Mouse (Mus musculus) CH12.LX (cell line): ENCODE measurements around the gene Fxyd3. TPM values are rescaled to one million over a fixed set of nuclear protein-coding genes. Genes with fewer than 3 reads are reported as not detected.
A peak's percentile ranks its signal among the peaks of the same experiment; 100 is the strongest.

Experiments
- DNase-seq: peaks from one replicate; pipeline ENCODE4 v3.0.0-alpha.2; 2013; ENCODE audit errors: extremely low read depth
- H3K27ac ChIP-seq: 2 replicates; pipeline ENCODE4 v1.5.1; 2012; ENCODE audit warnings: low read depth, mild to moderate bottlenecking, control low read depth, moderate library complexity; ENCODE audit not compliant: insufficient read depth
- H3K27me3 ChIP-seq: replicated peaks from 2 replicates; pipeline ENCODE3; 2012; ENCODE audit warnings: inconsistent platforms
- H3K36me3 ChIP-seq, 2 experiments: replicated peaks in 1 of 2; 2 replicates each; pipeline versions ENCODE3 to v1.6.1; 2012; ENCODE audit warnings: inconsistent platforms in 1 of 2, low read length in 1 of 2, mild to moderate bottlenecking in 1 of 2, mixed read lengths in 1 of 2, moderate library complexity in 1 of 2; ENCODE audit not compliant: control insufficient read depth in 1 of 2, insufficient read depth in 1 of 2
- H3K4me1 ChIP-seq, 2 experiments: 2 replicates each; pipeline ENCODE4 v1.6.1; 2012; ENCODE audit warnings: inconsistent platforms in 1 of 2, moderate library complexity in 1 of 2; ENCODE audit not compliant: insufficient read depth in 2 of 2, control insufficient read depth in 1 of 2
- H3K4me2 ChIP-seq: 2 replicates; pipeline ENCODE4 v1.6.1; 2012; ENCODE audit warnings: low read depth, mild to moderate bottlenecking, control low read depth; ENCODE audit not compliant: poor library complexity, insufficient read depth, severe bottlenecking
- H3K4me3 ChIP-seq, 3 experiments: fragments of 150-350 bp in 1 of 3; sonication (generic) in 1 of 3; replicated peaks in 1 of 3; 2 replicates each; pipeline versions ENCODE3 to v1.5.1; 2011 to 2012; ENCODE audit warnings: low read depth in 2 of 3, low read length in 2 of 3, mild to moderate bottlenecking in 2 of 3, moderate library complexity in 2 of 3, control low read depth in 1 of 3, improper control_type of control experiment in 1 of 3, inconsistent platforms in 1 of 3, mixed read lengths in 1 of 3; ENCODE audit not compliant: poor library complexity in 1 of 3
- H3K79me2 ChIP-seq: replicated peaks from 2 replicates; pipeline ENCODE4 v1.6.1; 2012; ENCODE audit warnings: mild to moderate bottlenecking, moderate library complexity; ENCODE audit not compliant: control insufficient read depth, poor library complexity, insufficient read depth, severe bottlenecking; ENCODE audit errors: extremely low read depth
- H3K9ac ChIP-seq: 2 replicates; pipeline ENCODE4 v1.6.1; 2012; ENCODE audit warnings: low read depth, mild to moderate bottlenecking, control low read depth, moderate library complexity; ENCODE audit not compliant: insufficient read depth
- H3K9me3 ChIP-seq: replicated peaks from 2 replicates; pipeline ENCODE3; 2012; ENCODE audit warnings: low read length, inconsistent platforms, mixed read lengths
- CTCF ChIP-seq, 2 experiments: IDR thresholded peaks in 1 of 2; conservative IDR thresholded peaks in 1 of 2; 2 replicates each; pipeline ENCODE4 v1.5.1; 2011 to 2012; ENCODE audit warnings: low read depth in 2 of 2, low read length in 2 of 2, improper control_type of control experiment in 1 of 2, inconsistent platforms in 1 of 2, mild to moderate bottlenecking in 1 of 2, moderate library complexity in 1 of 2
- ELF1 ChIP-seq: IDR thresholded peaks from 2 replicates; pipeline ENCODE4 v1.6.1; 2014; ENCODE audit warnings: low read depth, mild to moderate bottlenecking, inconsistent platforms, low read length, improper control_type of control experiment
- ETS1 ChIP-seq: conservative IDR thresholded peaks from 2 replicates; pipeline ENCODE4 v1.6.1; 2012; ENCODE audit warnings: low read depth, mild to moderate bottlenecking, inconsistent platforms, low read length, improper control_type of control experiment, moderate library complexity
- IRF4 ChIP-seq: IDR thresholded peaks from 2 replicates; pipeline ENCODE4 v1.6.1; 2014; ENCODE audit warnings: low read depth, mild to moderate bottlenecking, inconsistent platforms, low read length, improper control_type of control experiment
- JUND ChIP-seq: conservative IDR thresholded peaks from 2 replicates; pipeline ENCODE4 v1.6.1; 2011; ENCODE audit warnings: low read depth, low read length, improper control_type of control experiment
- MAZ ChIP-seq: IDR thresholded peaks from 2 replicates; pipeline ENCODE4 v1.6.1; 2012; ENCODE audit warnings: low read depth, mild to moderate bottlenecking, inconsistent platforms, low read length, improper control_type of control experiment, moderate library complexity
- MXI1 ChIP-seq: IDR thresholded peaks from 2 replicates; pipeline ENCODE4 v1.6.1; 2011; ENCODE audit warnings: mild to moderate bottlenecking, low read depth, low read length, improper control_type of control experiment
- POLR2AphosphoS2 ChIP-seq: IDR thresholded peaks from 2 replicates; pipeline ENCODE4 v1.6.1; 2011; ENCODE audit warnings: low read depth, low read length, improper control_type of control experiment
- SIN3A ChIP-seq: IDR thresholded peaks from 2 replicates; pipeline ENCODE4 v1.6.1; 2012; ENCODE audit warnings: low read length, improper control_type of control experiment, inconsistent platforms
- UBTF ChIP-seq: IDR thresholded peaks from 2 replicates; pipeline ENCODE4 v1.6.1; 2012; ENCODE audit warnings: low read depth, mild to moderate bottlenecking, inconsistent platforms, low read length, improper control_type of control experiment, moderate library complexity
- USF1 ChIP-seq: IDR thresholded peaks from 2 replicates; pipeline ENCODE4 v1.6.1; 2014; ENCODE audit warnings: low read depth, mild to moderate bottlenecking, inconsistent platforms, low read length, improper control_type of control experiment
- USF2 ChIP-seq: conservative IDR thresholded peaks from 2 replicates; pipeline ENCODE4 v1.6.1; 2011; ENCODE audit warnings: low read depth, low read length, improper control_type of control experiment
- ZC3H11A ChIP-seq: IDR thresholded peaks from 2 replicates; pipeline ENCODE4 v1.6.1; 2012; ENCODE audit warnings: low read depth, mild to moderate bottlenecking, inconsistent platforms, low read length, improper control_type of control experiment
- ZKSCAN1 ChIP-seq: IDR thresholded peaks from 2 replicates; pipeline ENCODE4 v1.6.1; 2012; ENCODE audit warnings: low read depth, inconsistent platforms, low read length, improper control_type of control experiment, borderline replicate concordance
- dilution Hi-C: fragments of 300-500 bp; cut with MboI; formaldehyde crosslinking; loops from 2 replicates; pipeline ENCODE4 v1.14.3; 2020; ENCODE audit warnings: low sequenced_read_pairs; ENCODE audit not compliant: extremely low pct_unique_long_range_greater_than_20kb, extremely low pct_ligation_motif_present
- in situ Hi-C: fragments of 300-500 bp; cut with MboI; formaldehyde crosslinking; loops from 3 replicates; pipeline ENCODE4 v1.14.3; 2019; ENCODE audit warnings: low sequenced_read_pairs, low pct_ligation_motif_present, low pct_unique_long_range_greater_than_20kb, mixed read lengths
- polyA plus RNA-seq: library from polyadenylated mRNA; unstranded; fragments of >175 nt; gene quantifications from 2 replicates; pipeline ENCODE4 v1.2.1, GENCODE M21; 2012; ENCODE audit warnings: low read depth; ENCODE audit not compliant: insufficient read length
- total RNA-seq, 2 experiments: library from RNA; depleted of rRNA; stranded (reverse); fragments of 300-350 nt in 1 of 2; fragments of >200 nt in 1 of 2; gene quantifications; 2 replicates each; pipeline ENCODE4 v1.2.3; 2012 to 2014

The Fxyd3 gene
- total and polyA plus RNA-seq, 3 experiments, result not detected

- no peak overlapping the region for H3K4me3 ChIP-seq
- no peaks in the 10 kb centered on the region for H3K27me3 ChIP-seq
- no peak overlapping the region for H3K4me2 ChIP-seq
- no peak overlapping the region for H3K9ac ChIP-seq
- no peaks in the 10 kb centered on the region for H3K79me2 ChIP-seq
- TF ChIP-seq MAZ (no peak), ELF1 (no peak), ZKSCAN1 (no peak), UBTF (no peak), CTCF (conservative IDR thresholded peaks at IDR 0.05 in 1 of 2, IDR thresholded peaks at IDR 0.05 in 1 of 2; ENCODE audit: low read depth in 2 of 2, low read length in 2 of 2) (no peak), USF1 (no peak), USF2 (no peak), IRF4 (no peak), ZC3H11A (no peak), POLR2AphosphoS2 (no peak), JUND (no peak), SIN3A (no peak), MXI1 (no peak), ETS1 (no peak)
- in situ Hi-C loops, result no loop called here
- H3K36me3 ChIP-seq, result peaks cover 0 to 15% of the 10 kb centered on the region in 2 experiments
- peak; percentile 29 for DNase-seq
- H3K27ac ChIP-seq, result no peak overlapping the region
- dilution Hi-C loops, result no loop called here
- H3K9me3 ChIP-seq, result no peaks in the 10 kb centered on the region
- peaks cover 4 to 10% of the 10 kb centered on the region in 2 experiments for H3K4me1 ChIP-seq
These were observed 47.9 kb downstream of the Fxyd3 start for GRCm38 (mm10) chr7:31028609-31029008.

Other genes starting within 250 kb of the Fxyd3 start
- gene Ffar3, start 220.5 kb downstream of the Fxyd3 start, total RNA-seq (2012; rRNA removed), result not detected in 2 replicates
- gene Ffar3, start 220.5 kb downstream of the Fxyd3 start, total RNA-seq (2014; rRNA removed), result not detected in 2 replicates
- gene Ffar3, start 220.5 kb downstream of the Fxyd3 start, polyA plus RNA-seq, result not detected in 2 replicates
- 0.34 and 0.42 TPM in 2 replicates for gene Ffar1, start 215.1 kb downstream of the Fxyd3 start, total RNA-seq (2012; rRNA removed)
- gene Ffar1, start 215.1 kb downstream of the Fxyd3 start, total RNA-seq (2014; rRNA removed), result 1.2 and 1.4 TPM in 2 replicates
- 14.3 and 17.2 TPM in 2 replicates for gene Ffar1, start 215.1 kb downstream of the Fxyd3 start, polyA plus RNA-seq
- 41.7 and 42.3 TPM in 2 replicates for gene Cd22, start 196.4 kb downstream of the Fxyd3 start, total RNA-seq (2012; rRNA removed)
- 81.5 and 90.6 TPM in 2 replicates for gene Cd22, start 196.4 kb downstream of the Fxyd3 start, total RNA-seq (2014; rRNA removed)
- 180 and 190 TPM in 2 replicates for gene Cd22, start 196.4 kb downstream of the Fxyd3 start, polyA plus RNA-seq
- gene Mag, start 161.8 kb downstream of the Fxyd3 start, total RNA-seq (2012; rRNA removed), result 0.04 TPM in 1 of 2 replicates, not detected in the other
- gene Mag, start 161.8 kb downstream of the Fxyd3 start, total RNA-seq (2014; rRNA removed), result not detected in 2 replicates
- gene Mag, start 161.8 kb downstream of the Fxyd3 start, polyA plus RNA-seq, result not detected in 2 replicates
- not detected in 2 replicates for gene Hamp2, start 152.0 kb downstream of the Fxyd3 start, total RNA-seq (2012; rRNA removed)
- not detected in 2 replicates for gene Hamp2, start 152.0 kb downstream of the Fxyd3 start, total RNA-seq (2014; rRNA removed)
- gene Hamp2, start 152.0 kb downstream of the Fxyd3 start, polyA plus RNA-seq, result not detected in 2 replicates
- not detected in 2 replicates for gene Hamp, start 132.7 kb downstream of the Fxyd3 start, total RNA-seq (2012; rRNA removed)
- not detected in 2 replicates for gene Hamp, start 132.7 kb downstream of the Fxyd3 start, total RNA-seq (2014; rRNA removed)
- not detected in 2 replicates for gene Hamp, start 132.7 kb downstream of the Fxyd3 start, polyA plus RNA-seq
- gene Usf2, start 119.9 kb downstream of the Fxyd3 start, total RNA-seq (2012; rRNA removed), result 42.0 and 47.9 TPM in 2 replicates
- gene Usf2, start 119.9 kb downstream of the Fxyd3 start, total RNA-seq (2014; rRNA removed), result 47.0 and 57.2 TPM in 2 replicates
- gene Usf2, start 119.9 kb downstream of the Fxyd3 start, polyA plus RNA-seq, result 102 and 103 TPM in 2 replicates
- gene Lsr, start 103.2 kb downstream of the Fxyd3 start, total RNA-seq (2012; rRNA removed), result 0.08 and 0.13 TPM in 2 replicates
- gene Lsr, start 103.2 kb downstream of the Fxyd3 start, total RNA-seq (2014; rRNA removed), result 0.12 TPM in 1 of 2 replicates, not detected in the other
- gene Lsr, start 103.2 kb downstream of the Fxyd3 start, polyA plus RNA-seq, result not detected in 2 replicates
- gene Fam187b, start 102.9 kb downstream of the Fxyd3 start, total RNA-seq (2012; rRNA removed), result not detected in 2 replicates
- not detected in 2 replicates for gene Fam187b, start 102.9 kb downstream of the Fxyd3 start, total RNA-seq (2014; rRNA removed)
- gene Fam187b, start 102.9 kb downstream of the Fxyd3 start, polyA plus RNA-seq, result not detected in 2 replicates
- 71.6 and 73.2 TPM in 2 replicates for gene Fxyd5, start 34.2 kb downstream of the Fxyd3 start, total RNA-seq (2012; rRNA removed)
- 38.3 and 43.8 TPM in 2 replicates for gene Fxyd5, start 34.2 kb downstream of the Fxyd3 start, total RNA-seq (2014; rRNA removed)
- 96.8 and 124 TPM in 2 replicates for gene Fxyd5, start 34.2 kb downstream of the Fxyd3 start, polyA plus RNA-seq
- not detected in 2 replicates for gene Fxyd7, start 25.2 kb downstream of the Fxyd3 start, total RNA-seq (2012; rRNA removed)
- not detected in 2 replicates for gene Fxyd7, start 25.2 kb downstream of the Fxyd3 start, total RNA-seq (2014; rRNA removed)
- gene Fxyd7, start 25.2 kb downstream of the Fxyd3 start, polyA plus RNA-seq, result not detected in 2 replicates
- not detected in 2 replicates for gene Fxyd1, start 19.5 kb downstream of the Fxyd3 start, total RNA-seq (2012; rRNA removed)
- not detected in 2 replicates for gene Fxyd1, start 19.5 kb downstream of the Fxyd3 start, total RNA-seq (2014; rRNA removed)
- gene Fxyd1, start 19.5 kb downstream of the Fxyd3 start, polyA plus RNA-seq, result not detected in 2 replicates
- not detected in 2 replicates for gene Lgi4, start 17.4 kb downstream of the Fxyd3 start, total RNA-seq (2012; rRNA removed)
- not detected in 2 replicates for gene Lgi4, start 17.4 kb downstream of the Fxyd3 start, total RNA-seq (2014; rRNA removed)
- gene Lgi4, start 17.4 kb downstream of the Fxyd3 start, polyA plus RNA-seq, result not detected in 2 replicates
- gene Hpn, start 38.6 kb upstream of the Fxyd3 start, total RNA-seq (2012; rRNA removed), result 1.7 and 3.0 TPM in 2 replicates
- 8.7 and 11.2 TPM in 2 replicates for gene Hpn, start 38.6 kb upstream of the Fxyd3 start, total RNA-seq (2014; rRNA removed)
- 16.7 and 18.7 TPM in 2 replicates for gene Hpn, start 38.6 kb upstream of the Fxyd3 start, polyA plus RNA-seq
- 0.17 and 0.30 TPM in 2 replicates for gene Scn1b, start 50.3 kb upstream of the Fxyd3 start, total RNA-seq (2012; rRNA removed)
- not detected in 2 replicates for gene Scn1b, start 50.3 kb upstream of the Fxyd3 start, total RNA-seq (2014; rRNA removed)
- gene Scn1b, start 50.3 kb upstream of the Fxyd3 start, polyA plus RNA-seq, result not detected in 2 replicates
- 66.6 and 86.0 TPM in 2 replicates for gene Gramd1a, start 79.2 kb upstream of the Fxyd3 start, total RNA-seq (2012; rRNA removed)
- gene Gramd1a, start 79.2 kb upstream of the Fxyd3 start, total RNA-seq (2014; rRNA removed), result 45.7 and 49.5 TPM in 2 replicates
- 70.0 and 90.7 TPM in 2 replicates for gene Gramd1a, start 79.2 kb upstream of the Fxyd3 start, polyA plus RNA-seq
- gene Scgb2b2, start 213.8 kb upstream of the Fxyd3 start, total RNA-seq (2012; rRNA removed), result not detected in 2 replicates
- gene Scgb2b2, start 213.8 kb upstream of the Fxyd3 start, total RNA-seq (2014; rRNA removed), result not detected in 2 replicates
- not detected in 2 replicates for gene Scgb2b2, start 213.8 kb upstream of the Fxyd3 start, polyA plus RNA-seq
- not detected in 2 replicates for gene Scgb1b2, start 215.1 kb upstream of the Fxyd3 start, total RNA-seq (2012; rRNA removed)
- not detected in 2 replicates for gene Scgb1b2, start 215.1 kb upstream of the Fxyd3 start, total RNA-seq (2014; rRNA removed)
- gene Scgb1b2, start 215.1 kb upstream of the Fxyd3 start, polyA plus RNA-seq, result not detected in 2 replicates